8 mouse cellular contexts compared by ENCODE assay signal in the genomic region with DNA sequence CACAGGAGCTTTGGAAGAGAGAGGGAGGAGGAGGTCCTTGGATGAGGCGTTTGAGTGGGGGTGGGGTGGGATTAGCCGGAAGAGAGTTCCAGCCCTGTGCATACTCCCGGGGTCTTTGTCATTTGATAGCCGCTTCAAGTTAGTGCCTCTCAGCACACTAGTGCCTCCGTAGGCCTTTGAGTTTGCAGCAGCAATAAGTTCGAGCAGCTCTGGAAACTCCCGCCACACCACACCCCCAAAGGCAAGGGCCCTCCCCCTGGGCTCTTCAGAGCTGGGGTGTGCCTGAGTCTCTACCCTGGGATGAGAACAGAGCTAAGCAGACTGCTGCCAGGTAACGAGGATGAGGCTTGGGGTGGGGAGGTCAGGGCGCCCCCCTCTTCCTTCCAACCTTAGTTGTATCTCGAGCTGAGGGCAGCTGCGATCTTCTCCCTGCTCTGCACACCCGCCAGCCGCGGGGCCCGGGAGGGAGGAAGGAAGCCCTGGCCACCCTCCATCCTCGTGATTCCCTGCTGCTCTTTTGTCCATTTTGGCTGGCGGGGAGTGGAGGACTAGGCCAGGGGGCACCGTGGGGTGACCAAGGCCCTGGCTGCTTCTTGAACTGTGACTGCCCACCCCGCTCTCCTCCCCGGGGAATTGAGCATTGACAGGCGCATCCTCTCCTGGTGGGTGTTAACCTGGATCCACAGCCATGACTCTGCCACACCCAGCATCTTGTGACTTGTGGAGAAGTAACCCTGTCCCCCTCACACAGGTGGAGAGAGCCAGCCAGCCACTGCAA. TPM values are rescaled to one million over a fixed set of nuclear protein-coding genes. Genes with fewer than 3 reads are reported as not detected.
DNase-seq lines count a peak whose midpoint lies in the region; ATAC-seq and TF ChIP-seq lines count a peak whose summit lies in the region.

No protein-coding gene starts in this region.

- peaks cover 49% of the 10 kb centered on the region; the same call in 1 of the 2 replicates for H3K79me2 ChIP-seq in macrophage (ENCODE audit: inconsistent target)

- H3K4me1 ChIP-seq in heart, postnatal 0 days (ENCODE audit: control insufficient read depth, insufficient read depth), result no peaks in the 10 kb centered on the region; the same call in 1 of the 2 replicates

- intact Hi-C loops in left cerebral cortex, postnatal 4 days (cut with DNase I), result no loop called here

- TF ChIP-seq CTCF in heart, postnatal 0 days (IDR thresholded peaks at IDR 0.05; ENCODE audit: low read depth), result no peak

- no peak for TF ChIP-seq EP300 in heart, postnatal 0 days (IDR thresholded peaks at IDR 0.05; ENCODE audit: low read depth)

- WGBS in heart, postnatal 0 days, result 9% methylated on average over 18 of the region's 21 CpGs
- WGBS in macrophage (ENCODE audit: missing documents), result 14% methylated on average over 18 of the region's 21 CpGs

- peak overlapping the region; percentile 34 for H3K4me3 ChIP-seq in heart, postnatal 0 days (ENCODE audit: low read depth, low read length)
- peak overlapping the region; percentile 54 for H3K4me3 ChIP-seq in macrophage (ENCODE audit: inconsistent target)

- ATAC-seq in heart, postnatal 0 days (ENCODE audit: insufficient read depth, low read depth), result peak; percentile 55

- H3K27ac ChIP-seq in heart, postnatal 0 days (ENCODE audit: low read depth), result no peak overlapping the region
- peak overlapping the region; percentile 64 for H3K27ac ChIP-seq in macrophage

- peak overlapping the region; percentile 39; the same call in 1 of the 2 replicates for H3K9ac ChIP-seq in heart, postnatal 0 days (replicated peaks; ENCODE audit: low read depth, low read length)

- peak; percentile 12 for DNase-seq in left cerebral cortex, postnatal 4 days
- no peak for DNase-seq in left cerebral cortex, adult 8-10 months (ENCODE audit: low spot score in 2 of 2)
- peak; percentile 17 for DNase-seq in fibroblast of lung, adult 2 months (ENCODE audit: low read depth)
- peak; percentile 25 for DNase-seq in heart, postnatal 0 days (ENCODE audit: low spot score)
- DNase-seq in kidney, postnatal 10 days, result peak; percentile 79
- DNase-seq in skeletal muscle tissue, adult 2 months (ENCODE audit: low read depth, low spot score), result peak; percentile 39
- DNase-seq in cerebellum, adult 11-12 months, result no peak

- no peaks in the 10 kb centered on the region for H3K27me3 ChIP-seq in heart, postnatal 0 days (ENCODE audit: control insufficient read depth, insufficient read depth, low read length)

- H3K9me3 ChIP-seq in heart, postnatal 0 days (replicated peaks; ENCODE audit: control insufficient read depth, low read length), result no peaks in the 10 kb centered on the region

- H3K4me2 ChIP-seq in heart, postnatal 0 days (ENCODE audit: low read depth, low read length), result peak overlapping the region; percentile 58

- no peaks in the 10 kb centered on the region for H3K36me3 ChIP-seq in heart, postnatal 0 days (replicated peaks; ENCODE audit: control insufficient read depth, insufficient read depth, low read length)
- H3K36me3 ChIP-seq in macrophage (ENCODE audit: inconsistent target), result no peaks in the 10 kb centered on the region

RNA-seq across cellular contexts. Expression of a gene that starts 3.2 kb away (rescaled TPM):
- total RNA-seq in left cerebral cortex, postnatal 4 days (2021), result 1 to 10 TPM in 1 of 2 experiments, under 1 TPM in 1; 0.84 to 1.2 TPM
- 10 to 100 TPM in 1 of 4 experiments, 1 to 10 TPM in 3; 4.2 to 11.2 (median 6.9) TPM for total RNA-seq in left cerebral cortex, adult 8-10 months (2022)
- total RNA-seq in heart, postnatal 0 days (2014; rRNA removed; ENCODE audit: low replicate concordance), result 0.23 and 2.6 TPM in 2 replicates
- 1.2 and 2.1 TPM in 2 replicates for polyA plus RNA-seq in heart, postnatal 0 days (2015; fragmentation: Nextera tagmentation; extraction: Ambion mirVana)
- total RNA-seq in macrophage (2018; cell fraction: chromatin; rRNA removed), result 10 to 100 TPM; 16.3 to 61.0 (median 24.0) TPM
- 100 to 1,000 TPM; 107 to 160 (median 134) TPM for total RNA-seq in macrophage (2018; cell fraction: cytosol; rRNA removed)
- total RNA-seq in macrophage (2018; cell fraction: nucleus; rRNA removed), result 100 to 1,000 TPM in 2 of 26 experiments, 10 to 100 TPM in 24; 35.1 to 113 (median 87.7) TPM
- 89.5 to 146 TPM (median 116 TPM) in 3 replicates for polyA plus RNA-seq in macrophage (2018)

RNA-seq across cellular contexts. Expression of a gene that starts 51.7 kb away (rescaled TPM):
- 100 to 1,000 TPM; 212 to 227 TPM for total RNA-seq in left cerebral cortex, postnatal 4 days (2021)
- total RNA-seq in left cerebral cortex, adult 8-10 months (2022), result 100 to 1,000 TPM; 197 to 231 (median 211) TPM
- 199 and 295 TPM in 2 replicates for total RNA-seq in heart, postnatal 0 days (2014; rRNA removed; ENCODE audit: low replicate concordance)
- polyA plus RNA-seq in heart, postnatal 0 days (2015; fragmentation: Nextera tagmentation; extraction: Ambion mirVana), result 146 and 157 TPM in 2 replicates
- total RNA-seq in macrophage (2018; cell fraction: chromatin; rRNA removed), result 100 to 1,000 TPM in 18 of 26 experiments, 10 to 100 TPM in 8; 71.5 to 258 (median 130) TPM
- total RNA-seq in macrophage (2018; cell fraction: cytosol; rRNA removed), result 100 to 1,000 TPM; 137 to 308 (median 183) TPM
- total RNA-seq in macrophage (2018; cell fraction: nucleus; rRNA removed), result 100 to 1,000 TPM in 21 of 26 experiments, 10 to 100 TPM in 5; 68.9 to 254 (median 125) TPM
- polyA plus RNA-seq in macrophage (2018), result 236 to 261 TPM (median 239 TPM) in 3 replicates

RNA-seq across cellular contexts. Expression of a gene that starts 54.5 kb away (rescaled TPM):
- total RNA-seq in left cerebral cortex, postnatal 4 days (2021), result 10 to 100 TPM; 16.4 to 17.8 TPM
- total RNA-seq in left cerebral cortex, adult 8-10 months (2022), result 10 to 100 TPM; 15.0 to 16.6 (median 15.7) TPM
- total RNA-seq in heart, postnatal 0 days (2014; rRNA removed; ENCODE audit: low replicate concordance), result 5.7 and 21.6 TPM in 2 replicates
- polyA plus RNA-seq in heart, postnatal 0 days (2015; fragmentation: Nextera tagmentation; extraction: Ambion mirVana), result 2.3 TPM in 2 replicates
- 10 to 100 TPM in 23 of 26 experiments, 1 to 10 TPM in 3; 4.6 to 48.1 (median 31.1) TPM for total RNA-seq in macrophage (2018; cell fraction: chromatin; rRNA removed)
- total RNA-seq in macrophage (2018; cell fraction: cytosol; rRNA removed), result 1 to 10 TPM; 1.7 to 7.0 (median 3.1) TPM
- 10 to 100 TPM in 22 of 26 experiments, 1 to 10 TPM in 4; 6.9 to 42.0 (median 23.9) TPM for total RNA-seq in macrophage (2018; cell fraction: nucleus; rRNA removed)
- 2.9 to 4.4 TPM (median 3.9 TPM) in 3 replicates for polyA plus RNA-seq in macrophage (2018)

Comparison
In these comparisons a context has a peak if more than half of its experiments do, and no peak if none do; other contexts are left out.
1. DNase-seq: peak in left cerebral cortex, postnatal 4 days (single experiment), fibroblast of lung, adult 2 months (single experiment), heart, postnatal 0 days (single experiment), kidney, postnatal 10 days (single experiment) and skeletal muscle tissue, adult 2 months (single experiment); none in left cerebral cortex, adult 8-10 months (0 of 2) and cerebellum, adult 11-12 months (single experiment).